Comparison of ENCODE assay signal across 9 mouse cellular contexts in genomic region chr7:19932133-19932876, GRCm38 (mm10). TPM values are rescaled to one million over a fixed set of nuclear protein-coding genes. Genes with fewer than 3 reads are reported as not detected.
DNase-seq lines count a peak whose midpoint lies in the region; ATAC-seq and TF ChIP-seq lines count a peak whose summit lies in the region.
"Had no signal": no experiment of that assay in that cellular context is flagged by ENCODE, and none has a peak within 500 bp of the region (broad histone marks: within the 10 kb centered on the region; RNA-seq: fewer than 3 reads in every experiment).

No protein-coding gene starts in this region.

- peak; percentile 63 for DNase-seq in ES-CJ7 (ENCODE audit: low read depth, low spot score)
- peak; percentile 15 to 54 for DNase-seq in natural killer cell, adult 2 months (ENCODE audit: low spot score in 2 of 2)
- DNase-seq in embryo, embryonic 10 days (ENCODE audit: low spot score): no peak
- no peak for DNase-seq in left cerebral cortex, adult 18-20 months (ENCODE audit: low spot score in 2 of 2)
- no peak for DNase-seq in kidney, postnatal 10 days

- H3K27me3 ChIP-seq in intestine, embryonic 15.5 days (replicated peaks): no peaks in the 10 kb centered on the region; the same call in 1 of the 2 replicates
- no peaks in the 10 kb centered on the region for H3K27me3 ChIP-seq in intestine, postnatal 0 days (replicated peaks; ENCODE audit: control insufficient read depth, insufficient read depth, low read length)
- H3K27me3 ChIP-seq in forebrain, embryonic 15.5 days: no peaks in the 10 kb centered on the region

- WGBS in intestine, embryonic 15.5 days: 17% methylated on average over 13 of the region's 13 CpGs
- WGBS in intestine, postnatal 0 days: 20% methylated on average over 13 of the region's 13 CpGs
- 28% methylated on average over 13 of the region's 13 CpGs for WGBS in forebrain, embryonic 15.5 days

- H3K4me3 ChIP-seq in intestine, embryonic 15.5 days (replicated peaks): no peak overlapping the region
- no peak overlapping the region for H3K4me3 ChIP-seq in intestine, postnatal 0 days (ENCODE audit: low read depth, low read length)
- no peak overlapping the region for H3K4me3 ChIP-seq in forebrain, embryonic 15.5 days

- peak; percentile 14; the same call in 1 of the 2 replicates for ATAC-seq in intestine, embryonic 15.5 days
- no peak for ATAC-seq in intestine, postnatal 0 days
- ATAC-seq in forebrain, embryonic 15.5 days (replicated peaks): peak; percentile 36; the same call in 1 of the 2 replicates

- no peaks in the 10 kb centered on the region for H3K36me3 ChIP-seq in intestine, embryonic 15.5 days
- no peaks in the 10 kb centered on the region for H3K36me3 ChIP-seq in intestine, postnatal 0 days (ENCODE audit: control insufficient read depth, insufficient read depth)
- no peaks in the 10 kb centered on the region for H3K36me3 ChIP-seq in forebrain, embryonic 15.5 days

- TF ChIP-seq CTCF in intestine, postnatal 0 days (IDR thresholded peaks at IDR 0.05; ENCODE audit: low read depth): no peak

- H3K4me2 ChIP-seq in intestine, embryonic 15.5 days (replicated peaks): no peak overlapping the region
- no peak overlapping the region for H3K4me2 ChIP-seq in intestine, postnatal 0 days (replicated peaks; ENCODE audit: low read depth)
- H3K4me2 ChIP-seq in forebrain, embryonic 15.5 days (replicated peaks): peak overlapping the region; percentile 23; the same call in 1 of the 2 replicates

- no peaks in the 10 kb centered on the region for H3K9me3 ChIP-seq in intestine, embryonic 15.5 days
- no peaks in the 10 kb centered on the region for H3K9me3 ChIP-seq in intestine, postnatal 0 days (ENCODE audit: control insufficient read depth)
- no peaks in the 10 kb centered on the region for H3K9me3 ChIP-seq in forebrain, embryonic 15.5 days

- no peak overlapping the region for H3K27ac ChIP-seq in intestine, embryonic 15.5 days
- H3K27ac ChIP-seq in intestine, postnatal 0 days (ENCODE audit: low read depth, low read length): no peak overlapping the region
- no peak overlapping the region for H3K27ac ChIP-seq in forebrain, embryonic 15.5 days (replicated peaks)

- no peaks in the 10 kb centered on the region for H3K4me1 ChIP-seq in intestine, embryonic 15.5 days (replicated peaks)
- H3K4me1 ChIP-seq in intestine, postnatal 0 days (replicated peaks; ENCODE audit: control insufficient read depth, insufficient read depth, low read length): peaks cover 4% of the 10 kb centered on the region; the same call in 1 of the 2 replicates
- H3K4me1 ChIP-seq in forebrain, embryonic 15.5 days: peaks cover 6% of the 10 kb centered on the region; the same call in 1 of the 2 replicates

- no peak overlapping the region for H3K9ac ChIP-seq in intestine, embryonic 15.5 days
- no peak overlapping the region for H3K9ac ChIP-seq in intestine, postnatal 0 days (ENCODE audit: low read depth, low read length)
- H3K9ac ChIP-seq in forebrain, embryonic 15.5 days (replicated peaks): no peak overlapping the region

RNA-seq across cellular contexts. Expression of gene Pvr, which starts 11.3 kb away (rescaled TPM):
- polyA plus RNA-seq in intestine, embryonic 15.5 days (2015; fragmentation: Nextera tagmentation; extraction: Ambion mirVana): 13.3 TPM in 2 replicates
- polyA plus RNA-seq in intestine, postnatal 0 days (2015; fragmentation: Nextera tagmentation; extraction: Ambion mirVana): 8.9 and 10.7 TPM in 2 replicates
- 7.1 and 7.3 TPM in 2 replicates for polyA plus RNA-seq in forebrain, embryonic 15.5 days (2015; fragmentation: Nextera tagmentation; extraction: Ambion mirVana)
- 10 to 100 TPM; 13.0 to 15.7 TPM for total RNA-seq in left cerebral cortex, adult 18-20 months (2021)

RNA-seq across cellular contexts. Expression of gene Igsf23, which starts 18.3 kb away (rescaled TPM):
- 7.5 and 8.0 TPM in 2 replicates for polyA plus RNA-seq in intestine, embryonic 15.5 days (2015; fragmentation: Nextera tagmentation; extraction: Ambion mirVana)
- 171 and 189 TPM in 2 replicates for polyA plus RNA-seq in intestine, postnatal 0 days (2015; fragmentation: Nextera tagmentation; extraction: Ambion mirVana)
- not detected in 2 replicates for polyA plus RNA-seq in forebrain, embryonic 15.5 days (2015; fragmentation: Nextera tagmentation; extraction: Ambion mirVana)
- total RNA-seq in left cerebral cortex, adult 18-20 months (2021): not detected

RNA-seq across cellular contexts. Expression of gene Ceacam20, which starts 32.9 kb away (rescaled TPM):
- 1.5 and 1.7 TPM in 2 replicates for polyA plus RNA-seq in intestine, embryonic 15.5 days (2015; fragmentation: Nextera tagmentation; extraction: Ambion mirVana)
- 36.1 and 39.7 TPM in 2 replicates for polyA plus RNA-seq in intestine, postnatal 0 days (2015; fragmentation: Nextera tagmentation; extraction: Ambion mirVana)
- polyA plus RNA-seq in forebrain, embryonic 15.5 days (2015; fragmentation: Nextera tagmentation; extraction: Ambion mirVana): not detected in 2 replicates
- total RNA-seq in left cerebral cortex, adult 18-20 months (2021): not detected
- total RNA-seq: neutrophil, adult 5-6 weeks had no signal

RNA-seq across cellular contexts. Expression of gene Ceacam19, which starts 44.5 kb away (rescaled TPM):
- not detected in 2 replicates for polyA plus RNA-seq in intestine, embryonic 15.5 days (2015; fragmentation: Nextera tagmentation; extraction: Ambion mirVana)
- polyA plus RNA-seq in intestine, postnatal 0 days (2015; fragmentation: Nextera tagmentation; extraction: Ambion mirVana): not detected in 2 replicates
- polyA plus RNA-seq in forebrain, embryonic 15.5 days (2015; fragmentation: Nextera tagmentation; extraction: Ambion mirVana): not detected in 2 replicates
- not detected for total RNA-seq in left cerebral cortex, adult 18-20 months (2021)

RNA-seq across cellular contexts. Expression of gene Nlrp9b, which starts 59.0 kb away (rescaled TPM):
- 0.21 and 0.33 TPM in 2 replicates for polyA plus RNA-seq in intestine, embryonic 15.5 days (2015; fragmentation: Nextera tagmentation; extraction: Ambion mirVana)
- 1.9 and 2.7 TPM in 2 replicates for polyA plus RNA-seq in intestine, postnatal 0 days (2015; fragmentation: Nextera tagmentation; extraction: Ambion mirVana)
- not detected in 2 replicates for polyA plus RNA-seq in forebrain, embryonic 15.5 days (2015; fragmentation: Nextera tagmentation; extraction: Ambion mirVana)
- not detected for total RNA-seq in left cerebral cortex, adult 18-20 months (2021)
- total RNA-seq: neutrophil, adult 5-6 weeks had no signal

Comparison
In these comparisons a context has a peak if more than half of its experiments do, and no peak if none do; other contexts are left out.
1. RNA of gene Igsf23, which starts 18.3 kb away (polyA plus RNA-seq): 171 to 189 TPM in intestine, postnatal 0 days; 7.5 to 8.0 TPM in intestine, embryonic 15.5 days and not detected in forebrain, embryonic 15.5 days; every median in the first group is over 10 times any median in the second.
2. RNA of gene Ceacam20, which starts 32.9 kb away (polyA plus RNA-seq): 36.1 to 39.7 TPM in intestine, postnatal 0 days; 1.5 to 1.7 TPM in intestine, embryonic 15.5 days and not detected in forebrain, embryonic 15.5 days; every median in the first group is over 10 times any median in the second.
3. DNase-seq: peak in ES-CJ7 (single experiment) and natural killer cell, adult 2 months (2 of 2); none in embryo, embryonic 10 days (single experiment), left cerebral cortex, adult 18-20 months (0 of 2) and kidney, postnatal 10 days (single experiment).